Mouse (Mus musculus): Measurements from ENCODE around the gene Alg14. TPM values are rescaled to one million over a fixed set of nuclear protein-coding genes. Genes with fewer than 3 reads are reported as not detected.

The Alg14 gene
- total and polyA plus RNA-seq, 3 experiments: 6.0 to 10.2 (median 6.3) TPM

- Histone ChIP-seq H3K4me1 (ENCODE audit: control insufficient read depth in 1 of 2, insufficient read depth in 2 of 2) (peaks cover 2 to 22% of the 10 kb centered on the region in 2 experiments; a peak in 3 of 4 replicates), H3K4me2 (ENCODE audit: insufficient read depth, low read depth, poor library complexity, severe bottlenecking) (no peak overlapping the region), H3K36me3 (replicated peaks in 1 of 2; ENCODE audit: control insufficient read depth in 1 of 2, insufficient read depth in 1 of 2, low read length in 1 of 2) (peaks cover 0 to 3% of the 10 kb centered on the region in 2 experiments), H3K79me2 (replicated peaks; ENCODE audit: control insufficient read depth, extremely low read depth, insufficient read depth, poor library complexity, severe bottlenecking) (no peaks in the 10 kb centered on the region), H3K27ac (ENCODE audit: insufficient read depth, low read depth) (no peak overlapping the region), H3K9ac (ENCODE audit: insufficient read depth, low read depth) (no peak overlapping the region), H3K9me3 (replicated peaks; ENCODE audit: low read length) (no peaks in the 10 kb centered on the region), H3K4me3 (replicated peaks in 1 of 3; ENCODE audit: low read depth in 2 of 3, low read length in 2 of 3, poor library complexity in 1 of 3) (no peak overlapping the region), H3K27me3 (replicated peaks) (no peaks in the 10 kb centered on the region)
- in situ Hi-C loops (cut with MboI; ENCODE audit: low pct_ligation_motif_present, low pct_unique_long_range_greater_than_20kb, low sequenced_read_pairs): no loop called here
- TF ChIP-seq POLR2A (IDR thresholded peaks at IDR 0.05; ENCODE audit: low read depth, low read length) (no peak), CHD1 (IDR thresholded peaks at IDR 0.05; ENCODE audit: low read depth, low read length) (no peak), MEF2A (IDR thresholded peaks at IDR 0.05; ENCODE audit: borderline replicate concordance, low read depth, low read length) (no peak), BHLHE40 (IDR thresholded peaks at IDR 0.05; ENCODE audit: low read depth, low read length) (no peak), MAZ (IDR thresholded peaks at IDR 0.05; ENCODE audit: low read depth, low read length) (no peak), TCF12 (IDR thresholded peaks at IDR 0.05; ENCODE audit: low read depth, low read length) (no peak), E2F4 (IDR thresholded peaks at IDR 0.05; ENCODE audit: insufficient replicate concordance, low read depth, low read length) (no peak), RCOR1 (conservative IDR thresholded peaks at IDR 0.05; ENCODE audit: low read depth, low read length) (no peak), NELFE (IDR thresholded peaks at IDR 0.05; ENCODE audit: low read depth, low read length) (no peak), ZC3H11A (IDR thresholded peaks at IDR 0.05; ENCODE audit: low read depth, low read length) (no peak), USF2 (conservative IDR thresholded peaks at IDR 0.05; ENCODE audit: low read depth, low read length) (no peak), TBP (conservative IDR thresholded peaks at IDR 0.05; ENCODE audit: low read depth, low read length) (no peak), CTCF (conservative IDR thresholded peaks at IDR 0.05 in 1 of 2, IDR thresholded peaks at IDR 0.05 in 1 of 2; ENCODE audit: low read depth in 2 of 2, low read length in 2 of 2) (no peak), IRF4 (IDR thresholded peaks at IDR 0.05; ENCODE audit: low read depth, low read length) (no peak), ZKSCAN1 (IDR thresholded peaks at IDR 0.05; ENCODE audit: borderline replicate concordance, low read depth, low read length) (no peak), ZMIZ1 (IDR thresholded peaks at IDR 0.05; ENCODE audit: low read depth, low read length) (no peak), SMC3 (IDR thresholded peaks at IDR 0.05; ENCODE audit: low read depth, low read length) (no peak), PAX5 (IDR thresholded peaks at IDR 0.05; ENCODE audit: low read length) (no peak), MYC (IDR thresholded peaks at IDR 0.05; ENCODE audit: low read depth, low read length) (no peak)
- no peak for DNase-seq (ENCODE audit: extremely low read depth)
- dilution Hi-C loops (cut with MboI; ENCODE audit: extremely low pct_ligation_motif_present, extremely low pct_unique_long_range_greater_than_20kb, low sequenced_read_pairs): no loop called here
Observed at GRCm38 (mm10) chr3:121365131-121365530, 73.6 kb downstream of the Alg14 start.

GRCm38 (mm10) chr3:121368616-121369015, 77.0 kb downstream of the Alg14 start:
- Histone ChIP-seq H3K9me3 (replicated peaks; ENCODE audit: low read length) (no peaks in the 10 kb centered on the region), H3K27me3 (replicated peaks) (no peaks in the 10 kb centered on the region), H3K27ac (ENCODE audit: insufficient read depth, low read depth) (no peak overlapping the region), H3K79me2 (replicated peaks; ENCODE audit: control insufficient read depth, extremely low read depth, insufficient read depth, poor library complexity, severe bottlenecking) (no peaks in the 10 kb centered on the region), H3K36me3 (replicated peaks in 1 of 2; ENCODE audit: control insufficient read depth in 1 of 2, insufficient read depth in 1 of 2, low read length in 1 of 2) (peaks cover 0 to 3% of the 10 kb centered on the region in 2 experiments), H3K4me2 (ENCODE audit: insufficient read depth, low read depth, poor library complexity, severe bottlenecking) (no peak overlapping the region), H3K4me3 (replicated peaks in 1 of 3; ENCODE audit: low read depth in 2 of 3, low read length in 2 of 3, poor library complexity in 1 of 3) (no peak overlapping the region), H3K9ac (ENCODE audit: insufficient read depth, low read depth) (no peak overlapping the region), H3K4me1 (ENCODE audit: control insufficient read depth in 1 of 2, insufficient read depth in 2 of 2) (peaks cover 0 to 24% of the 10 kb centered on the region in 2 experiments; a peak in 2 of 4 replicates)
- dilution Hi-C loops (cut with MboI; ENCODE audit: extremely low pct_ligation_motif_present, extremely low pct_unique_long_range_greater_than_20kb, low sequenced_read_pairs) (no loop called here), in situ Hi-C loops (cut with MboI; ENCODE audit: low pct_ligation_motif_present, low pct_unique_long_range_greater_than_20kb, low sequenced_read_pairs) (no loop called here)
- peak; percentile 21 for DNase-seq (ENCODE audit: extremely low read depth)
- no peak for TF ChIP-seq GABPA (IDR thresholded peaks at IDR 0.05; ENCODE audit: insufficient replicate concordance, low read depth, low read length)
- TF ChIP-seq BHLHE40 (IDR thresholded peaks at IDR 0.05; ENCODE audit: low read depth, low read length): no peak
- TF ChIP-seq EP300 (IDR thresholded peaks at IDR 0.05; ENCODE audit: low read length): no peak
- no peak for TF ChIP-seq USF1 (IDR thresholded peaks at IDR 0.05; ENCODE audit: low read depth, low read length)
- TF ChIP-seq PAX5 (IDR thresholded peaks at IDR 0.05; ENCODE audit: low read length): no peak
- no peak for TF ChIP-seq CHD2 (IDR thresholded peaks at IDR 0.05; ENCODE audit: low read length)
- no peak for TF ChIP-seq JUN (IDR thresholded peaks at IDR 0.05; ENCODE audit: insufficient read depth, low read depth, low read length)
- no peak for TF ChIP-seq ZNF384 (IDR thresholded peaks at IDR 0.05; ENCODE audit: low read depth, low read length)
- TF ChIP-seq JUND (conservative IDR thresholded peaks at IDR 0.05; ENCODE audit: low read depth, low read length): no peak
- no peak for TF ChIP-seq NELFE (IDR thresholded peaks at IDR 0.05; ENCODE audit: low read depth, low read length)
- TF ChIP-seq RAD21 (IDR thresholded peaks at IDR 0.05; ENCODE audit: low read depth, low read length): no peak
- no peak for TF ChIP-seq SIN3A (IDR thresholded peaks at IDR 0.05; ENCODE audit: low read length)
- TF ChIP-seq RCOR1 (conservative IDR thresholded peaks at IDR 0.05; ENCODE audit: low read depth, low read length): no peak
- TF ChIP-seq MYC (IDR thresholded peaks at IDR 0.05; ENCODE audit: low read depth, low read length): no peak
- TF ChIP-seq IRF4 (IDR thresholded peaks at IDR 0.05; ENCODE audit: low read depth, low read length): no peak
- TF ChIP-seq ZKSCAN1 (IDR thresholded peaks at IDR 0.05; ENCODE audit: borderline replicate concordance, low read depth, low read length): no peak
- no peak for TF ChIP-seq ZMIZ1 (IDR thresholded peaks at IDR 0.05; ENCODE audit: low read depth, low read length)
- TF ChIP-seq MEF2A (IDR thresholded peaks at IDR 0.05; ENCODE audit: borderline replicate concordance, low read depth, low read length): no peak
